Mouse (Mus musculus) limb, embryonic 14.5 days (tissue): ENCODE data around the gene Erich3. TPM values are rescaled to one million over a fixed set of nuclear protein-coding genes. Genes with fewer than 3 reads are reported as not detected.

Source experiments
- ATAC-seq: fragments of 200-750 bp; cut with Nextera tagmentation; 2 replicates; pipeline ENCODE4 v1.8.0; 2017; ENCODE audit warnings: low read depth, moderate number of reproducible peaks, moderate TSS enrichment; ENCODE audit not compliant: low FRiP score
- DNase-seq: peaks from one replicate; pipeline ENCODE4 v3.0.0-alpha.2; 2015; ENCODE audit warnings: low spot score
- H3K27ac ChIP-seq: fragments of 300-500 bp; sonication (generic); replicated peaks from 2 replicates; pipeline ENCODE4 v1.5.1; 2014; ENCODE audit warnings: low read depth, mild to moderate bottlenecking, low read length, moderate library complexity, mixed read lengths
- H3K27me3 ChIP-seq: fragments of 300-500 bp; sonication (generic); 2 replicates; pipeline ENCODE4 v1.6.1; 2014; ENCODE audit warnings: low read length, mixed read lengths; ENCODE audit not compliant: control insufficient read depth, insufficient read depth
- H3K36me3 ChIP-seq: fragments of 300-500 bp; sonication (generic); 2 replicates; pipeline ENCODE4 v1.6.1; 2014; ENCODE audit warnings: mild to moderate bottlenecking, low read length, moderate library complexity, mixed read lengths; ENCODE audit not compliant: control insufficient read depth, insufficient read depth
- H3K4me1 ChIP-seq: fragments of 300-500 bp; sonication (generic); 2 replicates; pipeline ENCODE4 v1.6.1; 2014; ENCODE audit warnings: antibody characterized with exemption, low read length, mixed read lengths; ENCODE audit not compliant: control insufficient read depth, insufficient read depth
- H3K4me2 ChIP-seq: fragments of 300-500 bp; sonication (generic); replicated peaks from 2 replicates; pipeline ENCODE4 v1.6.1; 2014; ENCODE audit warnings: low read depth, mild to moderate bottlenecking, low read length, moderate library complexity; ENCODE audit not compliant: severe bottlenecking
- H3K4me3 ChIP-seq: fragments of 300-500 bp; sonication (generic); replicated peaks from 2 replicates; pipeline ENCODE4 v1.5.1; 2014; ENCODE audit warnings: low read length
- H3K9ac ChIP-seq: fragments of 300-500 bp; sonication (generic); 2 replicates; pipeline ENCODE4 v1.6.1; 2014; ENCODE audit warnings: mild to moderate bottlenecking, low read depth, low read length, moderate library complexity; ENCODE audit not compliant: severe bottlenecking
- H3K9me3 ChIP-seq: fragments of 300-500 bp; sonication (generic); 2 replicates; pipeline ENCODE4 v1.6.1; 2016; ENCODE audit warnings: low read length; ENCODE audit not compliant: control insufficient read depth
- POLR2A ChIP-seq: fragments of 200-500 bp; IDR thresholded peaks from 2 replicates; pipeline ENCODE4 v1.8.0; 2012; ENCODE audit warnings: inconsistent platforms, mild to moderate bottlenecking, moderate library complexity, borderline replicate concordance; ENCODE audit not compliant: insufficient read depth, insufficient read length; ENCODE audit errors: extremely low read depth
- WGBS: fragments of 180-500 bp; shearing (Covaris S2); extraction: QIAGEN DNeasy Blood & Tissue Kit; methylation state at CpG from one replicate; pipeline ENCODE4 v1.1.7; 2014; 5-methylcytosine and 5-hydroxymethylcytosine counted together
- polyA plus RNA-seq, 2 experiments: library from polyadenylated mRNA; depleted of rRNA in 1 of 2; stranded (reverse) in 1 of 2; unstranded in 1 of 2; fragments of >200 nt; fragmentation: Nextera tagmentation in 1 of 2; extraction: Ambion mirVana in 1 of 2; gene quantifications; 2 replicates each; pipeline versions ENCODE4 v1.2.1 to v1.2.3; 2012 to 2014

The Erich3 gene
- polyA plus RNA-seq, 2 experiments = 0.45 to 0.53 TPM

- ATAC-seq = no peak
- H3K4me1 ChIP-seq = no peaks in the 10 kb centered on the region
- no peak overlapping the region for H3K27ac ChIP-seq
- DNase-seq = no peak
- H3K4me2 ChIP-seq = no peak overlapping the region
- no peaks in the 10 kb centered on the region for H3K9me3 ChIP-seq
- H3K27me3 ChIP-seq = no peaks in the 10 kb centered on the region
- 73% methylated on average over 4 of the region's 4 CpGs for WGBS
- no peak overlapping the region for H3K9ac ChIP-seq
- TF ChIP-seq POLR2A = no peak
- H3K4me3 ChIP-seq = no peak overlapping the region
- no peaks in the 10 kb centered on the region for H3K36me3 ChIP-seq
Measured at GRCm38 (mm10) chr3:154766321-154766720, 102.7 kb downstream of the Erich3 start.

GRCm38 (mm10) chr3:154771651-154772050 lies 108.0 kb downstream of the Erich3 start:
- DNase-seq (no peak), ATAC-seq (no peak)
- no peak overlapping the region for H3K27ac ChIP-seq
- H3K36me3 ChIP-seq = no peaks in the 10 kb centered on the region
- no peaks in the 10 kb centered on the region for H3K27me3 ChIP-seq
- WGBS = 87% methylated on average over 2 of the region's 2 CpGs
- H3K9me3 ChIP-seq = no peaks in the 10 kb centered on the region
- H3K4me2 ChIP-seq = no peak overlapping the region
- H3K9ac ChIP-seq = no peak overlapping the region
- no peak overlapping the region for H3K4me3 ChIP-seq
- no peak for TF ChIP-seq POLR2A
- no peaks in the 10 kb centered on the region for H3K4me1 ChIP-seq

- DNase-seq (no peak), ATAC-seq (no peak)
- H3K9ac ChIP-seq = no peak overlapping the region
- no peaks in the 10 kb centered on the region for H3K9me3 ChIP-seq
- H3K27ac ChIP-seq = no peak overlapping the region
- WGBS = 48% methylated on average over 6 of the region's 6 CpGs
- no peaks in the 10 kb centered on the region for H3K36me3 ChIP-seq
- no peak for TF ChIP-seq POLR2A
- no peak overlapping the region for H3K4me3 ChIP-seq
- H3K27me3 ChIP-seq = no peaks in the 10 kb centered on the region
- no peaks in the 10 kb centered on the region for H3K4me1 ChIP-seq
- H3K4me2 ChIP-seq = no peak overlapping the region
Measured at GRCm38 (mm10) chr3:154778836-154779595, 115.4 kb downstream of the Erich3 start.

GRCm38 (mm10) chr3:154786354-154786753 lies 122.7 kb downstream of the Erich3 start:
- WGBS = 86% methylated on average over 9 of the region's 9 CpGs
- no peak for ATAC-seq
- H3K27ac ChIP-seq = no peak overlapping the region

GRCm38 (mm10) chr3:154787611-154788010 lies 124.0 kb downstream of the Erich3 start:
- 84% methylated on average over 3 of the region's 3 CpGs for WGBS
- Histone ChIP-seq H3K4me1 (no peaks in the 10 kb centered on the region), H3K9me3 (no peaks in the 10 kb centered on the region), H3K4me2 (no peak overlapping the region), H3K27me3 (no peaks in the 10 kb centered on the region), H3K27ac (no peak overlapping the region), H3K4me3 (no peak overlapping the region), H3K36me3 (no peaks in the 10 kb centered on the region), H3K9ac (no peak overlapping the region)
- no peak for DNase-seq
- ATAC-seq = no peak
- TF ChIP-seq POLR2A = no peak

More at GRCm38 (mm10) chr3:154786354-154786753, 122.7 kb downstream of the Erich3 start:
- DNase-seq = no peak
- Histone ChIP-seq H3K27me3 (no peaks in the 10 kb centered on the region), H3K9ac (no peak overlapping the region), H3K36me3 (no peaks in the 10 kb centered on the region), H3K9me3 (no peaks in the 10 kb centered on the region), H3K4me2 (no peak overlapping the region), H3K4me1 (no peaks in the 10 kb centered on the region), H3K4me3 (no peak overlapping the region)
- no peak for TF ChIP-seq POLR2A
